Mouse (Mus musculus) liver, embryonic 12.5 days (tissue): ENCODE results near the gene Pheta1. TPM values are rescaled to one million over a fixed set of nuclear protein-coding genes. Genes with fewer than 3 reads are reported as not detected.

ENCODE experiments used
- ATAC-seq: fragments of 200-750 bp; cut with Nextera tagmentation; 2 replicates; pipeline ENCODE4 v1.8.0; 2017; ENCODE audit warnings: moderate number of reproducible peaks, mild to moderate bottlenecking, moderate library complexity
- H3K27ac ChIP-seq: fragments of 300-500 bp; sonication (generic); 2 replicates; pipeline ENCODE4 v1.5.1; 2016; ENCODE audit warnings: mild to moderate bottlenecking
- H3K27me3 ChIP-seq: fragments of 300-500 bp; sonication (generic); replicated peaks from 2 replicates; pipeline ENCODE4 v1.6.1; 2016; ENCODE audit warnings: mild to moderate bottlenecking, moderate library complexity
- H3K36me3 ChIP-seq: fragments of 300-500 bp; sonication (generic); 2 replicates; pipeline ENCODE4 v1.6.1; 2016; ENCODE audit warnings: mild to moderate bottlenecking, moderate library complexity
- H3K4me1 ChIP-seq: fragments of 300-500 bp; sonication (generic); 2 replicates; pipeline ENCODE4 v1.6.1; 2016
- H3K4me2 ChIP-seq: fragments of 300-500 bp; sonication (generic); 2 replicates; pipeline ENCODE4 v1.6.1; 2016; ENCODE audit warnings: mild to moderate bottlenecking, moderate library complexity
- H3K4me3 ChIP-seq: fragments of 300-500 bp; sonication (generic); 2 replicates; pipeline ENCODE4 v1.5.1; 2016; ENCODE audit warnings: mild to moderate bottlenecking, moderate library complexity
- H3K9ac ChIP-seq: fragments of 300-500 bp; sonication (generic); 2 replicates; pipeline ENCODE4 v1.6.1; 2016; ENCODE audit warnings: mild to moderate bottlenecking, moderate library complexity
- H3K9me3 ChIP-seq: fragments of 300-500 bp; sonication (generic); replicated peaks from 2 replicates; pipeline ENCODE4 v1.6.1; 2016; ENCODE audit warnings: mild to moderate bottlenecking, moderate library complexity
- WGBS: fragments of 180-500 bp; shearing (Covaris S2); methylation state at CpG from one replicate; pipeline ENCODE4 v1.1.7; 2016; ENCODE audit not compliant: insufficient replicate concordance; 5-methylcytosine and 5-hydroxymethylcytosine counted together
- polyA plus RNA-seq: library from polyadenylated mRNA; unstranded; fragments of >200 nt; fragmentation: Nextera tagmentation; extraction: Ambion mirVana; gene quantifications from 2 replicates; pipeline ENCODE4 v1.2.1, GENCODE M21; 2016

The Pheta1 gene
- polyA plus RNA-seq, 1 experiment from 2014 or later = 6.6 TPM

- H3K27me3 ChIP-seq = peaks cover 10% of the 10 kb centered on the region; the same call in 1 of the 2 replicates
- peaks cover 7% of the 10 kb centered on the region; the same call in 1 of the 2 replicates for H3K36me3 ChIP-seq
- no peak overlapping the region for H3K4me3 ChIP-seq
- no peaks in the 10 kb centered on the region for H3K4me1 ChIP-seq
- no peak overlapping the region for H3K9ac ChIP-seq
- no peak overlapping the region for H3K27ac ChIP-seq
- ATAC-seq = no peak
- no peaks in the 10 kb centered on the region for H3K9me3 ChIP-seq
- H3K4me2 ChIP-seq = no peak overlapping the region
- WGBS = 70% methylated on average over 12 of the region's 12 CpGs
These were observed 26.3 kb downstream of the Pheta1 start for GRCm38 (mm10) chr5:121875041-121875440.

- Histone ChIP-seq H3K9ac (no peak overlapping the region), H3K4me2 (no peak overlapping the region), H3K27me3 (peaks cover 10% of the 10 kb centered on the region; the same call in 1 of the 2 replicates), H3K9me3 (no peaks in the 10 kb centered on the region), H3K4me1 (no peaks in the 10 kb centered on the region), H3K36me3 (peaks cover 7% of the 10 kb centered on the region; the same call in 1 of the 2 replicates), H3K27ac (no peak overlapping the region), H3K4me3 (no peak overlapping the region)
- WGBS = 78% methylated on average over 12 of the region's 12 CpGs
- ATAC-seq = no peak
These were observed 28.1 kb downstream of the Pheta1 start for GRCm38 (mm10) chr5:121876901-121877300.

- Histone ChIP-seq H3K4me3 (no peak overlapping the region), H3K4me2 (no peak overlapping the region), H3K9ac (no peak overlapping the region), H3K4me1 (no peaks in the 10 kb centered on the region), H3K36me3 (peaks cover 7% of the 10 kb centered on the region; the same call in 1 of the 2 replicates), H3K9me3 (no peaks in the 10 kb centered on the region), H3K27ac (no peak overlapping the region), H3K27me3 (peaks cover 4% of the 10 kb centered on the region; the same call in 1 of the 2 replicates)
- no peak for ATAC-seq
- 72% methylated on average over 17 of the region's 17 CpGs for WGBS
These were observed 29.9 kb downstream of the Pheta1 start for GRCm38 (mm10) chr5:121878703-121879102.

- no peak for ATAC-seq
- Histone ChIP-seq H3K36me3 (peaks cover 7% of the 10 kb centered on the region; the same call in 1 of the 2 replicates), H3K4me2 (no peak overlapping the region), H3K4me3 (no peak overlapping the region), H3K27ac (no peak overlapping the region), H3K27me3 (no peaks in the 10 kb centered on the region), H3K9me3 (no peaks in the 10 kb centered on the region), H3K4me1 (no peaks in the 10 kb centered on the region), H3K9ac (no peak overlapping the region)
- WGBS = 29% methylated on average over 6 of the region's 6 CpGs
These were observed 30.4 kb downstream of the Pheta1 start for GRCm38 (mm10) chr5:121879211-121879610.

- H3K4me1 ChIP-seq = no peaks in the 10 kb centered on the region
- H3K27me3 ChIP-seq = no peaks in the 10 kb centered on the region
- no peak overlapping the region for H3K9ac ChIP-seq
- WGBS = 69% methylated on average over 8 of the region's 8 CpGs
- ATAC-seq = no peak
- no peaks in the 10 kb centered on the region for H3K36me3 ChIP-seq
- H3K4me2 ChIP-seq = no peak overlapping the region
- no peak overlapping the region for H3K27ac ChIP-seq
- H3K9me3 ChIP-seq = peaks cover 8% of the 10 kb centered on the region; the same call in 1 of the 2 replicates
- H3K4me3 ChIP-seq = no peak overlapping the region
These were observed 34.6 kb downstream of the Pheta1 start for GRCm38 (mm10) chr5:121883356-121883755.

GRCm38 (mm10) chr5:121889375-121889774 lies 40.6 kb downstream of the Pheta1 start:
- H3K4me3 ChIP-seq = no peak overlapping the region
- H3K36me3 ChIP-seq = no peaks in the 10 kb centered on the region
- 74% methylated on average over 13 of the region's 13 CpGs for WGBS
- H3K9me3 ChIP-seq = peaks cover 8% of the 10 kb centered on the region; the same call in 1 of the 2 replicates
- H3K27me3 ChIP-seq = peaks cover 11% of the 10 kb centered on the region; the same call in 1 of the 2 replicates
- H3K27ac ChIP-seq = no peak overlapping the region
- H3K4me2 ChIP-seq = no peak overlapping the region
- no peaks in the 10 kb centered on the region for H3K4me1 ChIP-seq
- ATAC-seq = no peak
- H3K9ac ChIP-seq = no peak overlapping the region

GRCm38 (mm10) chr5:121889819-121890362 lies 41.1 kb downstream of the Pheta1 start:
- Histone ChIP-seq H3K4me1 (no peaks in the 10 kb centered on the region), H3K9me3 (peaks cover 8% of the 10 kb centered on the region; the same call in 1 of the 2 replicates), H3K27ac (no peak overlapping the region), H3K27me3 (peaks cover 15% of the 10 kb centered on the region; the same call in 1 of the 2 replicates), H3K4me3 (no peak overlapping the region), H3K4me2 (no peak overlapping the region), H3K9ac (no peak overlapping the region), H3K36me3 (no peaks in the 10 kb centered on the region)
- 58% methylated on average over 9 of the region's 9 CpGs for WGBS
- ATAC-seq = no peak

- H3K4me3 ChIP-seq = no peak overlapping the region
- no peaks in the 10 kb centered on the region for H3K36me3 ChIP-seq
- ATAC-seq = no peak
- H3K9me3 ChIP-seq = peaks cover 8% of the 10 kb centered on the region; the same call in 1 of the 2 replicates
- no peak overlapping the region for H3K27ac ChIP-seq
- H3K9ac ChIP-seq = no peak overlapping the region
- H3K4me1 ChIP-seq = no peaks in the 10 kb centered on the region
- H3K4me2 ChIP-seq = no peak overlapping the region
- WGBS = 71% methylated on average over 7 of the region's 7 CpGs
- peaks cover 17% of the 10 kb centered on the region; the same call in 1 of the 2 replicates for H3K27me3 ChIP-seq
These were observed 42.1 kb downstream of the Pheta1 start for GRCm38 (mm10) chr5:121890925-121891324.

- H3K4me1 ChIP-seq = no peaks in the 10 kb centered on the region
- no peak overlapping the region for H3K4me2 ChIP-seq
- ATAC-seq = no peak
- no peak overlapping the region for H3K27ac ChIP-seq
- no peak overlapping the region for H3K9ac ChIP-seq
- H3K4me3 ChIP-seq = no peak overlapping the region
- peaks cover 3% of the 10 kb centered on the region; the same call in 1 of the 2 replicates for H3K9me3 ChIP-seq
- H3K36me3 ChIP-seq = no peaks in the 10 kb centered on the region
- 65% methylated on average over 14 of the region's 14 CpGs for WGBS
- peaks cover 17% of the 10 kb centered on the region; the same call in 1 of the 2 replicates for H3K27me3 ChIP-seq
These were observed 43.5 kb downstream of the Pheta1 start for GRCm38 (mm10) chr5:121892281-121892680.

GRCm38 (mm10) chr5:121893581-121893980 lies 44.8 kb downstream of the Pheta1 start:
- Histone ChIP-seq H3K27me3 (peaks cover 17% of the 10 kb centered on the region; the same call in 1 of the 2 replicates), H3K36me3 (no peaks in the 10 kb centered on the region), H3K4me3 (no peak overlapping the region), H3K9me3 (no peaks in the 10 kb centered on the region), H3K9ac (no peak overlapping the region), H3K4me1 (no peaks in the 10 kb centered on the region), H3K4me2 (no peak overlapping the region), H3K27ac (no peak overlapping the region)
- no peak for ATAC-seq
- 16% methylated on average over 3 of the region's 3 CpGs for WGBS

GRCm38 (mm10) chr5:121894647-121895046 lies 45.9 kb downstream of the Pheta1 start:
- Histone ChIP-seq H3K36me3 (no peaks in the 10 kb centered on the region), H3K4me2 (no peak overlapping the region), H3K9me3 (no peaks in the 10 kb centered on the region), H3K4me3 (no peak overlapping the region), H3K9ac (no peak overlapping the region), H3K27ac (no peak overlapping the region), H3K4me1 (no peaks in the 10 kb centered on the region), H3K27me3 (peaks cover 17% of the 10 kb centered on the region; the same call in 1 of the 2 replicates)
- ATAC-seq = no peak
- WGBS = 61% methylated on average over 10 of the region's 10 CpGs

GRCm38 (mm10) chr5:121895117-121895756 lies 46.5 kb downstream of the Pheta1 start:
- Histone ChIP-seq H3K4me1 (no peaks in the 10 kb centered on the region), H3K36me3 (no peaks in the 10 kb centered on the region), H3K9ac (no peak overlapping the region), H3K27me3 (peaks cover 17% of the 10 kb centered on the region; the same call in 1 of the 2 replicates), H3K9me3 (no peaks in the 10 kb centered on the region), H3K27ac (no peak overlapping the region), H3K4me2 (no peak overlapping the region), H3K4me3 (no peak overlapping the region)
- ATAC-seq = no peak
- WGBS = 71% methylated on average over 24 of the region's 24 CpGs
